Mouse (Mus musculus) common myeloid progenitor, adult 5-6 weeks (primary cell): Measurements from ENCODE around the gene Pgs1. TPM values are rescaled to one million over a fixed set of nuclear protein-coding genes. Genes with fewer than 3 reads are reported as not detected.

Experiments used
- ATAC-seq: replicated peaks from 2 replicates; pipeline ENCODE4 v1.8.0; 2016; ENCODE audit warnings: low read depth, mild to moderate bottlenecking, moderate TSS enrichment, inconsistent platforms; ENCODE audit not compliant: poor library complexity, severe bottlenecking
- total RNA-seq: library from RNA; stranded (forward); fragments of 200-1000, 187-1606 nt; gene quantifications from 2 replicates; pipeline ENCODE4 v1.2.3, GENCODE M21; 2017

Pgs1 gene
- total RNA-seq, 1 experiment from 2014 or later: 11.7 TPM

- ATAC-seq: no peak
These were observed 12.3 kb downstream of the Pgs1 start for GRCm38 (mm10) chr11:117998356-117998755.

DNA sequence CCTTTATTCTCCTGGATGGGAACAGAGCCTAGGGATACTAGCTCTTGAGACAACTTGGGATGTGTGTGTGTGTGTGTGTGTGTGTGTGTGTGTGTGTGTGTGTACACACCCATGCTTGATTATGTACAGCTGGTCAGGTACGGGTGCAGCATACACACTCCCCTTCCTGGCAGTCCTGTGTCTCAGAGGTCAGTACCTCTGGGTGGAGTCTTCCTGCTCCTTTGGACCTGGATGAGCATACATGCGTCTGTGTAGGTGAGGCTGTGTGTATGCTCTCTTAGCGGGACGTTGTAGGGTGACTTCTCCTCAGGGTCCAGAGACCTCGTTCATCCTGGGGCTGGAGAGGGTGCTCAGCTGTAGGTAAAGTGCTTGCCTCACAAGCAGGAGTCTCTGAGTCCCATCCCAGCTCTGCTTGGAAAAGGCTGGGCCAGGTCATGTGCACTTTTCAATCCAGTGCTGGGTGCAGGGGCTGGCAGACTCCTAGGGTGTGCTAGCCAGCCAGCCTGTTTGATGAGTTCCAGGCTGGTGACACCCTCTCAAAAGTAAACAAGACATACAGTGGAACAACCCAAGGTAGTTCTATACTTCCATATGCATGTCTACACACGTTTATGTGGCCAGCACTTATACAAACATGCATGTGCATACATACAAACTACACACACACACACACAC lies 13.3 kb downstream of the Pgs1 start:
- no peak for ATAC-seq

GRCm38 (mm10) chr11:118000083-118000482 lies 14.0 kb downstream of the Pgs1 start:
- no peak for ATAC-seq

GRCm38 (mm10) chr11:118000565-118001215 lies 14.6 kb downstream of the Pgs1 start:
- peak; percentile 68 for ATAC-seq

GRCm38 (mm10) chr11:118003176-118003575 lies 17.1 kb downstream of the Pgs1 start:
- ATAC-seq: no peak

DNA sequence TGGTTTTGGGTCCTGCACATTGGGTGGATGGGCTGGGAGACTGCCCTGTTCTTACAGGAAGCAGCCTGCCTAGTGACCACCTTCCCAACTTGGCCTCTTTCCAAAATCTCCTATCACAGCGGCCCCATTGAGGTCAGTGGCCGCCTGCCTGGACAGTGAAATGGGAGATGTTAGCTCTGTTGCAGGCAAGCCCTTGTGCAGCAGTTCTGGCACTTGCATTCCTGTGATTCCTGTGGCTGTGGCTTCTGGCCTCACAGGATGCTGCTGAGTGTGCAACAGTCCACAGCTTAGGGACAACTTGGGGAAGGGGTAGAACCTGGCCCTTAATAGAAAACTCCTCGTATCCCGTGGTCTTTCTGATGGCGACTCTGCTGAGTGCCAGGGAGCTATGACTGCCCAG lies 17.6 kb downstream of the Pgs1 start:
- ATAC-seq: no peak

DNA sequence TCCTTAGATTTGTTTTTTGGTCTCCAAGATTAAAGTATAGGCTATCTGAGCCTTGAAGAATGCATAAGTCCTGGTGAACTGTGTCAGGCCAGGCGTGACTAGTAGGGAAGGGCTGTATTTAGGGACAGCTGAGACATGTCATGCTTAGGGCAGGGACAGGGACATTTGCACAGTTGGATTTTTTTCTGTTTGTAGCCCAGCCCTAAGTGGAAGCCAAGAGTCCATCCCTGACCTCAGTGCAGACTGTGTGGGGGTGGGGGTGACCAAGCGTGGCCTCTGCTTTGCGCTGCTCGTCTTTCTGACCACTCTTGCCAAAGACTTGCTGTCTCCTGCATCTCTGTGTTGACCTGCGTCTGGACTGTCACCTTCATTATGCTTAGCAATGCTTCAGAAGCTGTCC lies 18.1 kb downstream of the Pgs1 start:
- ATAC-seq: no peak

DNA sequence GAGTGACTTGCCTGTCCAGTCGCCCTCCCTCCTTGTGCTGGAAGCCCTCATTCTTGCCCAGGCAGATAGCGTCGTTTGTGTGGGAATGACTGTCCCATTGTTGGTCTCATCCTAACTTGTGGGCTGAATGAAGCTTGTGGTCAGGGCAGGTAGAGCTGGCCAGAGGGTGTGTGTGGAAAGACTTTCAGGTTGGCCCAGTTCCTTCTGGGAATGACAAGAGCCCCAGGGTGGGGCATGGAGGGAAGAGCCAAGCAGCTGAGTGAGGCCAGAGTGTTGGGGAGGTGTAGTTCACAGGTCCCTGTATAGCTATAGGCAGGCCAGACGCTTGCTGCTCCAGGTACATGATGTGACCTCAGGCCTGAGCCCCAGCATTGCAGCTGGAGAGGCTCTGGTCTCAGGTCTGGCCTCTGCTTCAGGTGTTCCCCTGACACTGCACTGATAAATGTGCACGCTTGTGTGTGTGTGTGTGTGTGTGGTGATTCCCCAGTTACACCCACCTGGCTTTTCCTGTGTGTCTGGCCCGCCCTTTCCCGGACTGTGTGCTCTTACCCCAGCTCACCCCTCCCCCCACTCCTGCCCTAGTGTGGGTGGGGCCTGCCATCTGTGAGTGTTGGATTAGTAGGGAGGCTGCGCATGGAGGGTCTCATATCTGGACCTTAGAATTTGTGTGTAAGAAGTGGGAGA lies 21.5 kb downstream of the Pgs1 start:
- no peak for ATAC-seq

GRCm38 (mm10) chr11:118008144-118008805 lies 22.2 kb downstream of the Pgs1 start:
- no peak for ATAC-seq

DNA sequence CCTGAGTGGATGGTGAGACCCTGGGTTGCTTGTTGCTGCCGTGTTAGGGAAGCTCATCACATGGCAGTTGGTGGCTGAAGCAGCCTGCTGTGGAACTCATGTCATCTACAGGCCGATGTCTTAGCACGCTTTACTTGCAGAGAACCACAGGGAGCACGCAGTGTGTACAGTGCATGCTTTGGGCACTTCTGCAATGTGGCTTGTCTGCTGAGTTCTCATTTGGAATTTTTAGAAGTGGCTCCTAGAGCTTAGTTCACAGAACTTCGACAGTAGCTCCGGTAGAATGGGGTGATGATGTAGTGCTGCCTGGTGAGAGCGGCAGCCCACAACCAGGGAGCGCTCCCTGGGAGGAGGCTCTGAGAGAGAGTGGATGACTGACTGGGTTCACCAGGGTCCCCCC lies 22.8 kb downstream of the Pgs1 start:
- ATAC-seq: no peak

GRCm38 (mm10) chr11:118009865-118010571 lies 23.9 kb downstream of the Pgs1 start:
- no peak for ATAC-seq

DNA sequence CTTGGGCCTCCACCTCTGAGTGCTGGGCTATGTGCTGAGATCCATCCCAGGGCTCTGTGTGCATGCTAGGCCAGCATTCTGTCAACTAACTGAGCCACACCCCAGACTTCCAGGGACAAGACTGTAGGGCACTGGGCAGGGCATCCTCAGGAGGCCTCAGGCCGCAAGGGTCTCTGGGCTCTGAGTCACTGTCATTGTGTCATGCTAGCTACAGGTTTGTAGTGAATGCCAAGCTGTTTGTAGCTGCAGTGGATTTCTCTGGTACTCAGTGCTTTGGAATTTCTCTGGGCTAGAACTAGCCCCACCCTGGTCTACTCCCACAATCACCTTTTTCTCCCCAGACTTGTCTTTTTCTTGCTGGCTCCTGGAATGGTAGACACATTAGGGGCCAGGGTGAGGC lies 26.5 kb downstream of the Pgs1 start:
- ATAC-seq: no peak

GRCm38 (mm10) chr11:118013339-118013738 lies 27.2 kb downstream of the Pgs1 start:
- no peak for ATAC-seq

GRCm38 (mm10) chr11:118014391-118014995 lies 28.4 kb downstream of the Pgs1 start:
- ATAC-seq: no peak

GRCm38 (mm10) chr11:118015381-118016145 lies 29.5 kb downstream of the Pgs1 start:
- peak; percentile 61 for ATAC-seq

- ATAC-seq: no peak
These were observed 32.2 kb downstream of the Pgs1 start for GRCm38 (mm10) chr11:118018328-118018727.

DNA sequence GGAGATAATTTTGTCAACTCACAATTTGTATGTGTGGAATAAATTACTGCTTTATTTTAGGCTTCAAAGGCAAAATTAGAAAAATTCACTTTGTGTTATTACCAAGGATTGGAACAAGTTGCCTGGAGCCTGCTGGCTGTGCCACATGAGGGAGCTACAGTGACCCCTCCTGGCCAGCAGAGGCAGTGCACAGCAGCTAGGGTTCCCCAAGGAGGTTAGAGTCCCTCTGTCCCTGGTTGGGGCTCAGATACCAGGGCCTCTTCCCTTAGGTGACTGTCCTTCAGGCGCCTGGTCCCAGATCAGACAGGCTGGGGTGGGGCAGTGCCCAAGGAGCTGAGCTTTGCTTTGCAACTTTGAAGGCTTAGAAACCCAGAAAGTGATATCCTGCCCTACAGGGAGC lies 35.7 kb downstream of the Pgs1 start:
- ATAC-seq: peak; percentile 92

DNA sequence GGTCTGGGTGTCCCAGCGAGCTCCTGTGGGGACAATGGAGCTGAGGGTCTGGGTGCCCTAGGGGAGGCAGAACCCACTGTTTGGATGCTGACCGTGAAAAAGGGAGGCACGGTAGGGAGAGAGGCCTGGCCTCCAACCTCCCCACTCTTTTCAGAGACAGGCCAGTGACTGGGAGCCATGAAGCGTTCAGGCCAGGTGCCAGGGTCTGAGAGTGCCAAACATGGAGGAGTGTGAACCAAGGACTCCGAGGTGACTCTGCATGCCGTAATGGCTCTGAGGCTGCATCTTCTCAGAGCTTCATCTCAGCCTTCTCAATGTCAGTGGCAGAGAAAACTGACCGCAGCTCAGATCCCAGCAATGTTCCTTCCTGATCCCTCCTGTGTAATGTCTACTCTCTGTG lies 37.4 kb downstream of the Pgs1 start:
- no peak for ATAC-seq

DNA sequence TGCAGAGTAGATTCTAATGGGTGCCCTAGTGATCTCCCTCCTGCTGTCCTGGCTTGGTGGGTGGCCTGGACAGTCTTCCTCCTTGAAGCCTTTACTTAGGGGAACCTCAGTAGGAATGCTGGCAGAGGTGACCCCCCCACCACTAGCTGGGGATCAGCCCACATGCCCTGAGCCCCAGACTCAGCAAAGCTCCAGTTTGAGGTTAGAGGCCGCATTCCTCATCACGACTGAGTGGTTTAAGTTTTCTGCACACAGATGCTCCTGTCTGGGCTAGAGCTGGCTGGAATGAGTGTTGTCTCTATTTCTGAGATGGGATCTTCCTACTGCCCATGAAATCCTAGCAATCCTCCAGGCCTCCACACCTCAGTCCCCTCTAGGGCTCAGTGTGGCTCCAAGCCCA lies 38.0 kb downstream of the Pgs1 start:
- ATAC-seq: no peak
